Mouse (Mus musculus) testis, adult 2 months (tissue): ENCODE data around the gene Ano1.

Experiments
- CTCF ChIP-seq: fragments of 200-500 bp; IDR thresholded peaks from 2 replicates; pipeline ENCODE4 v1.5.1; 2012; ENCODE audit warnings: low read depth, mild to moderate bottlenecking, inconsistent platforms, low read length, moderate library complexity; ENCODE audit not compliant: control insufficient read depth, insufficient read depth, insufficient replicate concordance
- POLR2A ChIP-seq: fragments of 200-500 bp; IDR thresholded peaks from 2 replicates; pipeline ENCODE4 v1.6.1; 2012; ENCODE audit warnings: low read depth, mild to moderate bottlenecking, inconsistent platforms, low read length, moderate library complexity; ENCODE audit not compliant: control insufficient read depth

DNA sequence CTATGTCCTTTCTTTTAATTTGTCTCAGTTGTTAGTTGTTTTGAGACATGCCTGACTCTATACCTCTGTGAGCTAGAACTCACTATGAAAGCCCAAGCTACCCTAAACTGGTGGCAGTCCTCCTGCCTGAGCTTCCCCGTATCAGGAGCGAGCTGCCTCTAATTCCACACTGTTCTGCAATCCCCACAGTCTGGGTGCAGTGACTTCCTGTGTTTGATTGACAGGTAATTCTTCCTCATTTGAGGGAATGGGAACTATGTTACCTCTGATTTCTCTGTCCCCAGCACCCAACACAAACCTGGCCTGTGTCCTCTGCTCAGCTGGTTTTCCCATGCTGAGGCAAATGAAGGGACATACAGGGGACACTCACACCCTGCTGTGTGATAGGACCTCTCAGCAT is 27.9 kb upstream of the Ano1 start:
- TF ChIP-seq CTCF, result no peak
- no peak for TF ChIP-seq POLR2A
